Mouse (Mus musculus) cerebellum, adult (tissue): ENCODE data around the gene Sfi1.
A peak's percentile ranks its signal among the peaks of the same experiment; 100 is the strongest.
"Not testable (repeated sequence)": the region's sequence is repeated elsewhere in the genome, so short reads cannot be mapped to it uniquely, and the experiment has no call there.

Experiments
- ATAC-seq: cut with Nextera tagmentation; 2 replicates; pipeline ENCODE4 v1.9.2; 2017; ENCODE audit warnings: mild to moderate bottlenecking, moderate library complexity, mixed read lengths; ENCODE audit not compliant: insufficient number of reproducible peaks, low FRiP score, low TSS enrichment

Gene Sfi1

DNA sequence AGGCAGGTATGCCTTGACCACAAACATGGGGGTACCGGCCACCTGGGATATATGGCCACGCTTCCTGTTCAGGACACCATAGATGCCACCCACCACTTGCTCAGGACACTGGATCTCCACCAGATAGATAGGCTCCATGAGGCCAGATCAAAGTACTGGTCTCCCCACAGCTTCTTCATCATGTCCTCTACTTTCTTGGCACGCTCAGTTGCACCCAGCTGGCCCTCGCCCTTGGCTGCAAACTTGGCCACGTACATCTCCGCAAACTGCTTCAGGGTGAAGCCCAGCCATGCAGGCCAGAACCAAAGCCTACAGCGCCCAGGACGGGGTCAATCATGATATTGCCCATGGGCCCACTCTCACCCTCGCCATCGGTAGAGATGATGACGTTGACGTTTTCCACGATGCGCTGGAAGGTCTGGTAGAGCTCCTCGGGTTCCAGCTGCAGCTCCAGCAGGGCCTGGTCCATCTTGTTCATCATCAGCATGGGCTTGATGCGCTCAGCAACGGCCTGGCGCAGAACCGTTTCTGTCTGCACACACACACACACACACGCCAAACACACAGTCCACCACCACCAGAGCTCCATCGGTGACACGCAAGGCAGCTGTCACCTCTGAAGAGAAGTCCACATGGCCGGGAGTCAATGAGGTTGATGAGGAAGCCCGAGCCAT, 43.1 kb downstream of the Sfi1 start:
- ATAC-seq: not testable (repeated sequence)

DNA sequence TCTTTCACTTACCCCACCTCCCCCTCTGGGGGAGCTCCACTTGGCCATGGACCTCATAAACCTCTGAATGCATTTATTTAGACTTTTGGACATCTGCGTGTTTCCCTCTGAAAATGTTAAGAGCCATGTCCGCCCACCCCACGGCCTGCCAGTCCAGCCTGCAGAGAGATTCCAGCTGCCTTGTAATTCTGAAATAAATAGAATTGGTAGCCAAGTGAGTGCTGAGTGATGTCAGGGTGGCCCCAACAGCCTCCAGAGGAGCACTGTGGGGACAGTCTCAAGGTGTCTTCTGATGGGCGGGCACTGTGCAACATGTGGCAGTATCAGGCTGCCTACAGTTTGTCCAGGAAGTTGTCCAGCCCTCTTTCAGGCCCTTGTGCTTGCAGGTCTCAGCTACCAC, 43.8 kb downstream of the Sfi1 start:
- not testable (repeated sequence) for ATAC-seq

DNA sequence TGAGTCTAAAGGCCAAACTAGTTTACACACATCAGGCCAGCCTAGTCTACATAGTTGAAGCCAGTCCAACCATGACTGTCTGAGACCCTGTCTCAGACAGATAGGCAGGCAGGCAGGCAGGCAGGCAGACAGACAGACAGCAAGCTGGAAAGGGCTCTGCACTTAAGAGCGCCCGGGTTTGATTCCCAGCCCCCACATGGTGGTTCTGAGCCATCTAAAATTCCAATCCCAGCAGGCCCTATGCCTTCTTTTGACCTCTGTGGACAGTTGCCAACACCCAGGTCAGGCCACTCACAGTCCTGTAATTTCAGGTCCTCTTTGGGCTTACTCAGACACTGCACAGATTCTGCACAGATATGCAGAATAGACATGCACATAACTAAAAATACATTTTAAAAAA, 46.5 kb downstream of the Sfi1 start:
- not testable (repeated sequence) for ATAC-seq

DNA sequence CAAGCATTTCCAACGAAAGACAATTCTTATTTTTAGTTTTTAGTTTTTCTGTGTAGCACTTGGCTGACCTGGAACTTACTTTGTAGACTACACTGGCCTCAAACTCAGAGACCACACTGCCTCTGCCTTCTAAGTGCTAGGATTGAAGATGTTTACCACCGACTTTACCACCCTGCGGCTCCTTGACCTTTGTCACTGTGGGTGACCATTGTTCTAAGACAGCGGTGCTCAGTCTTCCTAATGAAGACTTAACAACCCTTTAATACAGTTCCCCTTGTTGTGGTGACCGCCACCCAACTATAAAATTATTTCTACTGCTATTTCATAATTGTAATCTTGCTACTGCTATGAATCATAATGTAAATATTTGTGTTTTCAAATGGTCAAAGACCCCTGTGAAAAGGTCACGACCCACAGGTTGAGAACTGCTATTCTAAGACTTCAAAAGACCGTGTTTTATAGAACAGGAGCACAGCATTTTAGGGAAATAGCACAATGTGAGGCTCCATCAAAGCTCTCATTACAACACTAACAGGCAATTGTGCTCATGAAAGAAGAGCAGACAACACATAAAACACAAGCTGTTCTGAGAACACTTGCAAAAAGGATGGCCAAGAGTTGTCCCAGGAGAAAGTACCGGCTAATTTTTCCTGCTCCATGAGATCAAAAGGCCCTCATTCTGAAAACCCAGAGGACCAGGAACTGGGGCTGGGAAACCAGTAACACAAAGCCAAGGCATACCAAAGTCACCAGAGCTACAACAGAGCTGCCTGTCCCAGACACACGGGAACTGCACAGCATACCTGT, 47.7 kb downstream of the Sfi1 start:
- not testable (repeated sequence) for ATAC-seq

DNA sequence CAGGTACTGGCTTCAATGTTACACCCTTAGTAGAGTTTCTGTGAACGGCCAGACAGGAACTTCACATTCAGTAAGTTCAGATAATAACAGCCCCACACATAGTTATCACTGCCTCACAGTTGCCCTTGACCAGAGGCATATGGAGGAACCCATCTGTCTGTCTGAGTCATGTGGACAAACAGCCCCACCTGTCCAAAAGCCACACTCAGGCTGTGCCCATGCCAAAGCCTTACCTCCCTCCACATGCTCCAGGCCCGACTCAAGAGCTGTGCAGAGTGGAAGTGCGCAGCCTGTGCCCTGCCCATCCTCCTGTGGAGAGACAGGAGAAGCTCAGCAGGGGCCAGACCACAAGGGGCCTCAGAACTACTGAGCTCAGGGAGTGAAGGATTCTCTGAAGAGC, 49.3 kb downstream of the Sfi1 start:
- ATAC-seq: not testable (repeated sequence)

GRCm38 (mm10) chr11:3142413-3142812, 50.9 kb downstream of the Sfi1 start:
- ATAC-seq: peak; percentile 9

DNA sequence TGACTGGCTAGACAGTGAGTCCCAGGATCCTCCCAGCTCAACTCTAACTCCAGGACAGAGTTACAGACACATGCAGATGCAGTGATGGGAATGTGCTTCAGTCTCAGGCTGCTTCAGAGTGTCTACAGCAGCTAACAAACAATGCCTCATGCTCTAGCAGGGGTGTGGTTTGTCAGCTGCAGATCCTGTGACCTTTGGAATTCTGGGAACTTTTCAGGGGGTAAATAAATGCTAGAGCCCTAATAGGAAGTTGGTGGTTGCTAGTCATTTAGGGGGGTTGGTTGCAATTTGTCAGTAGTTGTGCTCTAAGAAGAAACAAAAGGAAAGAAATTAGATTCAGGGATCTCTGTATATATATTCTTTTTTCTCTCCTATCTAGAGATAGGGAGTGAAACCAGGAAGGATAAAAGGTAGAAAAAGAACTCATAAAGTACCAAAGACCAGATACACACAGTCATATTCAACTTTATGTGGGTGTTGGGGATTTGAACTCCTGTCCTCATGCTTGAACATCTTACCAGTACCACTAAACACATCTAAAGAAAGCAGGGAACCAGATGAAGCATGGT, 52.2 kb downstream of the Sfi1 start:
- not testable (repeated sequence) for ATAC-seq

DNA sequence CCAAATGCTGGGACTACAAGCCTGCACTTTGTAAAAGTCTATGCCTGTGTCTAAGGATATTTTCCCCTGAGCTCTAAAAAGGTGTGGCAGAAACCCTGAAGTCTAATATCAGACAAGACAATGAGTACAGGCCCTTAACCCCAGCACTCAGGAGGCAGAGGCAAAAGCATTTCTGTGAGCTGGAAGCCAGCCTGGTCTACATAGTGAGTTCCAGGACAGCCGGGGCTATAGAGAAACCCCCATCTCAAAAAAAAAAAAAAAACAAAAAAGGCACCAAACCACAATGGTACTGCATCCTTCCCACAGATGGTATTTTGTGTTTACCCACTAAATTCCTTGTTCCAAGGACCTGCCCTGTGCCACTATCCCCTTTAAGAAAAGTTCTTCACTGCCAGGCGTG, 54.9 kb downstream of the Sfi1 start:
- ATAC-seq: not testable (repeated sequence)

DNA sequence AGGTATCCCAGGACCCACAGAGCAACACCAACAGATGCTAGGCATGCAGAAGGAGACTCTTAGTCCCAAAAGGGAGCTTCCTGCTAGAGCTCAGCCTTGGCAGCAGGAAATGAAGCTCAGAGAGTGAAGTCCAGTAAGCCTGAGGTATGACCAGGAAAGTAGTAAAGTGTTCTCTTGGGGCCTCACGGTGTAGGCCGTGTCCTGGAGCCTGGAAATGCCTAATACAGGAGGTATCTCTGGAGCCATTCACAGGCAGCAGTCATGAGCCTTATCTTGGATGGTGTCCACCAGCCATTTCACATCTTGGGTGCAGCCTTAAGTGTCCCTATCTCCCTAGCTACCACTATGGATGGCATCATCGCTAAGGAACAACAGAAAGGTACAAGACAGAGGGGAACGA, 56.0 kb downstream of the Sfi1 start:
- ATAC-seq: peak; percentile 6; the same call in 1 of the 2 replicates

- ATAC-seq: not testable (repeated sequence)
These were observed 57.3 kb downstream of the Sfi1 start for GRCm38 (mm10) chr11:3135956-3136355.

- ATAC-seq: not testable (repeated sequence)
These were observed 57.9 kb downstream of the Sfi1 start for GRCm38 (mm10) chr11:3135391-3135790.

DNA sequence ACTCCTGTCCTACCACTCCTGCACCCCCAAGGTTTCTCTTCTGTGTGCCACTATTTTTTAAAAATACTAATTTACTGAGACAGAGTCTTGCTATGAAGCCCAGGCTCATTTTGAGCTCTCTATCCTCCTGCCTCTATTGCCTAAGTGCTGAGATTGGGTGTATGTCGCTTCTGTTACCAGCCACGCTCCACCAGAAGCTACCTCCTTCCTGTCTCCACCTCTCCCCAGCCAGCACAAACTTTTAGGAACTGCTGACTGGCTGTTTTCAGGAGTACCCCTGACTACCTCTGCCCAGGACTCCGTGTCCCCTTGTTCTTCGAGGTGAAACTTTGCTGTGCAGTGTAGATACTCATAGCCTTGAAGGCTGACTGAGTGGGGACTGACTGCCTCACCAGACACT, 59.9 kb downstream of the Sfi1 start:
- ATAC-seq: not testable (repeated sequence)

DNA sequence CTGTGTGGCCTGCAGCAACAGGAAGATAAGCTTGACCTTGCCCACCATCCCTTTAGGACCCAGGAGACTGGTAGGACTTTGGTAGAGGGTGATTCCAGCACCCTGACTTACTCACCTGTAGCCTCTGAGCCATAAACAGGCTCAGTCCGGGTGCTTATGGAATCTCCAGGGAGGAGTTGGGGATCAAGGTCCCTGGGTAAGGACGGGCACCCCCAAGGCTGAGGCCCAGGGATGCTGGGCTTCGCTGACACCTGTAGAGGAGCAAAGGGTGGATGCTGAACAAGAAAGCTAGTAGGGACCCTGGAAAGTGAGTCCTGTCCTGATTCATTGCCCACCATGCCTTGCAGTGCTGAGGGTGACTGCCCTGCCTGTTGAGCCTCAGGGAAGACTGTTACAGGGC, 60.3 kb downstream of the Sfi1 start:
- ATAC-seq: not testable (repeated sequence)

DNA sequence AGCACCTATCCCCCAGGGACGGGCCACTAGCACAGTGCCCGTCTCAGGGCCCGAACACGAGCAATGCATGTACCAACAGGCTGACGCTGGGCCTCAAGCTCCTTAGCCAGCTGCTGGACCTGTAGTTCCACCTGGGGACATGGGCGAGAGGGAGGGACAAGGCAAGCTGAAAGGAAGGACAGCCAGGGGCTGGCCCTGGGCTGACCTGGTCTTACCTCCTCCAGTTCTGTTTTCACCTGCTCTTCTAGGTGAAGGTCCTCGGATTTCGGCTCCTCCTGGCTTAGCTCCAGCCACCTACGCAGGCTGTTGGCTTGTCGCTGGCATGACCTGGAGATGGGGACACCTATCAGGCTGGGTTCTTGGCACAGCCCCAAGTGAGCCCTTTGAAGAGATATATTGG, 61.3 kb downstream of the Sfi1 start:
- ATAC-seq: peak; percentile 4; the same call in 1 of the 2 replicates

GRCm38 (mm10) chr11:3129852-3130251, 63.4 kb downstream of the Sfi1 start:
- ATAC-seq: not testable (repeated sequence)

GRCm38 (mm10) chr11:3129276-3129675, 64.0 kb downstream of the Sfi1 start:
- not testable (repeated sequence) for ATAC-seq

GRCm38 (mm10) chr11:3127303-3127795, 65.9 kb downstream of the Sfi1 start:
- ATAC-seq: peak; percentile 21

DNA sequence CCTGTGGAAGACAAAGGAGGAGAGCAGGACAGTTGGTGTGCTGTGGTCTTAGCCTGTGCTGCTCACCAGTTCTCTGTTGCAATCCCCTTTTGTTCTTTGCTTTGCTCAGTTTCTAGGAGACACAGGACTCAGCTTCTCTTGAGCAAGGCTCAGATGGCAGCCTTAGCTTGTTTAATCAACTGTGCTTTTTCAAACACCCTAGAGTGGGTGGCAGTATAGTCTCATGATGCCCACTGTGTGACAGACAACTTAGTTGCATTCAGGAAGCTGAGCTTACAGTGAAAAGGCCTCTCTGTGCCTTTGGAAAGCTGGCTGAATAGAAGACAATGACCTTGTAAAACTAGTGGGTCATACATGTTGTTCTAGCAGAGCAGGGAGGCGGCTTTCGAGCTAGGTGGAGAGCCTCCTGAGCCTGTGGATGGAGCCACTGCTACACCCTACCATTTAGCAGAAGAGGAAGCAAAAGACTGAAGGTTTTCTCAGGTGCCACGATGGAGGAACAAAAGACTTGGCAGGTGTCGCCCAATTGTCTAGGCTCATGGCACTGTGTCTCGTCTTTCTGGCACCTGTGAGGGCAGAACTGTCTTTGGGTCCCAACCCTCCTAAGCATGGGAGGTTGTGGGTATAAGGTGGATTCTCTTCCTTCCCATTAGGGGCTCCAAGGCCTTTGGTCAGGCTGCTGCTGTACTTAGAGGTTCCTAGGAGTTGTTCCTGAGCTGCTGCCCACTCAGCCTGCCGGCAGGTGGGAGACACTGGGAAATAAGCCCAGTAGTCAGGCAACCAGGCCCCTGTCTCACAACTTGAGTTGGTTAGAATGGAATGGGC, 66.6 kb downstream of the Sfi1 start:
- peak; percentile 15 for ATAC-seq

GRCm38 (mm10) chr11:3125922-3126321, 67.3 kb downstream of the Sfi1 start:
- not testable (repeated sequence) for ATAC-seq
